Mouse (Mus musculus) hindbrain, embryonic 16.5 days (tissue): ENCODE measurements at regions not wholly inside any gene's neighbourhood (a gene's known extent, or its start where the extent isn't known, plus 50 kb on each side); places are given as distances from the start of the nearest gene placed in this dataset.

Source experiments
- ATAC-seq: fragments of 200-750 bp; cut with Nextera tagmentation; 2 replicates; pipeline ENCODE4 v1.8.0; 2017; ENCODE audit warnings: moderate TSS enrichment, moderate library complexity
- H3K27ac ChIP-seq: fragments of 300-500 bp; sonication (generic); 2 replicates; pipeline ENCODE4 v1.5.1; 2014; ENCODE audit warnings: low read depth, mild to moderate bottlenecking, control low read depth, low read length, moderate library complexity
- H3K27me3 ChIP-seq: fragments of 300-500 bp; sonication (generic); replicated peaks from 2 replicates; pipeline ENCODE4 v1.6.1; 2014; ENCODE audit warnings: low read length; ENCODE audit not compliant: control insufficient read depth, insufficient read depth
- H3K36me3 ChIP-seq: fragments of 300-500 bp; sonication (generic); 2 replicates; pipeline ENCODE4 v1.6.1; 2014; ENCODE audit warnings: mild to moderate bottlenecking, low read length, moderate library complexity, mixed read lengths; ENCODE audit not compliant: control insufficient read depth, insufficient read depth
- H3K4me1 ChIP-seq: fragments of 300-500 bp; sonication (generic); 2 replicates; pipeline ENCODE4 v1.6.1; 2014; ENCODE audit warnings: low read depth, low read length; ENCODE audit not compliant: control insufficient read depth, insufficient read depth
- H3K4me2 ChIP-seq: fragments of 300-500 bp; sonication (generic); 2 replicates; pipeline ENCODE4 v1.6.1; 2014; ENCODE audit warnings: mild to moderate bottlenecking, low read length, control low read depth, moderate library complexity
- H3K4me3 ChIP-seq: fragments of 300-500 bp; sonication (generic); 2 replicates; pipeline ENCODE4 v1.5.1; 2014; ENCODE audit warnings: mild to moderate bottlenecking, low read length, control low read depth, moderate library complexity
- H3K9ac ChIP-seq: fragments of 300-500 bp; sonication (generic); 2 replicates; pipeline ENCODE4 v1.6.1; 2014; ENCODE audit warnings: low read depth, mild to moderate bottlenecking, control low read depth, low read length, moderate library complexity
- H3K9me3 ChIP-seq: fragments of 300-500 bp; sonication (generic); 2 replicates; pipeline ENCODE4 v1.6.1; 2014; ENCODE audit warnings: mild to moderate bottlenecking, low read length, moderate library complexity; ENCODE audit not compliant: control insufficient read depth
- WGBS: fragments of 180-500 bp; shearing (Covaris S2); extraction: QIAGEN DNeasy Blood & Tissue Kit; methylation state at CpG from one replicate; pipeline ENCODE4 v1.1.7; 2014; 5-methylcytosine and 5-hydroxymethylcytosine counted together

- H3K4me1 ChIP-seq = peaks cover 9% of the 10 kb centered on the region
- peak overlapping the region; percentile 46 for H3K4me2 ChIP-seq
- H3K36me3 ChIP-seq = no peaks in the 10 kb centered on the region
- 15% methylated on average over 22 of the region's 22 CpGs for WGBS
- no peak for ATAC-seq
- H3K27ac ChIP-seq = no peak overlapping the region
- peak overlapping the region; percentile 10; the same call in 1 of the 2 replicates for H3K4me3 ChIP-seq
- H3K9me3 ChIP-seq = no peaks in the 10 kb centered on the region
- H3K9ac ChIP-seq = no peak overlapping the region
- peaks cover 7% of the 10 kb centered on the region for H3K27me3 ChIP-seq
Observed at GRCm38 (mm10) chr8:12162921-12163705, 115.5 kb upstream of the A230072I06Rik start.

- peak overlapping the region; percentile 51 for H3K9ac ChIP-seq
- ATAC-seq = peak; percentile 51; the same call in 1 of the 2 replicates
Observed at GRCm38 (mm10) chr8:12165487-12166152, 113.0 kb upstream of the A230072I06Rik start.

GRCm38 (mm10) chr8:12171788-12172187 lies 106.8 kb upstream of the A230072I06Rik start:
- Histone ChIP-seq H3K9me3 (no peaks in the 10 kb centered on the region), H3K36me3 (no peaks in the 10 kb centered on the region), H3K27ac (no peak overlapping the region), H3K9ac (no peak overlapping the region), H3K4me2 (0 out of 2 replicates have a peak overlapping the region, but pooled peaks have one; percentile 3), H3K27me3 (0 out of 2 replicates have a peak, but pooled peaks cover 2% of the 10 kb centered on the region), H3K4me3 (no peak overlapping the region), H3K4me1 (peaks cover 8% of the 10 kb centered on the region; the same call in 1 of the 2 replicates)
- WGBS = 40% methylated on average over 12 of the region's 12 CpGs
- no peak for ATAC-seq

More at GRCm38 (mm10) chr8:12165487-12166152, 113.0 kb upstream of the A230072I06Rik start:
- H3K36me3 ChIP-seq = no peaks in the 10 kb centered on the region
- H3K4me3 ChIP-seq = no peak overlapping the region
- peak overlapping the region; percentile 37 for H3K4me2 ChIP-seq
- peak overlapping the region; percentile 51 for H3K27ac ChIP-seq
- peaks cover 7% of the 10 kb centered on the region for H3K27me3 ChIP-seq
- WGBS = 14% methylated on average over 23 of the region's 23 CpGs
- H3K9me3 ChIP-seq = no peaks in the 10 kb centered on the region
- peaks cover 9% of the 10 kb centered on the region for H3K4me1 ChIP-seq

GRCm38 (mm10) chr8:12175496-12175895 lies 103.1 kb upstream of the A230072I06Rik start:
- H3K4me1 ChIP-seq = peaks cover 8% of the 10 kb centered on the region; the same call in 1 of the 2 replicates
- no peaks in the 10 kb centered on the region for H3K9me3 ChIP-seq
- H3K4me3 ChIP-seq = no peak overlapping the region
- H3K27ac ChIP-seq = no peak overlapping the region
- H3K4me2 ChIP-seq = 0 out of 2 replicates have a peak overlapping the region, but pooled peaks have one; percentile 1
- ATAC-seq = peak; percentile 44; the same call in 1 of the 2 replicates
- 40% methylated on average over 13 of the region's 13 CpGs for WGBS
- no peaks in the 10 kb centered on the region for H3K36me3 ChIP-seq
- no peak overlapping the region for H3K9ac ChIP-seq
- 0 out of 2 replicates have a peak, but pooled peaks cover 2% of the 10 kb centered on the region for H3K27me3 ChIP-seq

- WGBS = 67% methylated on average over 4 of the region's 4 CpGs
- Histone ChIP-seq H3K27me3 (peaks cover 4% of the 10 kb centered on the region), H3K4me2 (no peak overlapping the region), H3K9ac (no peak overlapping the region), H3K36me3 (no peaks in the 10 kb centered on the region), H3K9me3 (no peaks in the 10 kb centered on the region), H3K27ac (no peak overlapping the region), H3K4me1 (peaks cover 6% of the 10 kb centered on the region; the same call in 1 of the 2 replicates), H3K4me3 (no peak overlapping the region)
- no peak for ATAC-seq
Observed at GRCm38 (mm10) chr8:12184666-12185065, 94.0 kb upstream of the A230072I06Rik start.

- peaks cover 6% of the 10 kb centered on the region; the same call in 1 of the 2 replicates for H3K4me1 ChIP-seq
- no peaks in the 10 kb centered on the region for H3K36me3 ChIP-seq
- no peak overlapping the region for H3K9ac ChIP-seq
- no peak overlapping the region for H3K4me2 ChIP-seq
- H3K4me3 ChIP-seq = no peak overlapping the region
- no peak overlapping the region for H3K27ac ChIP-seq
- peaks cover 4% of the 10 kb centered on the region for H3K27me3 ChIP-seq
- ATAC-seq = no peak; the same call in 1 of the 2 replicates
- WGBS = 98% methylated on average over 3 of the region's 3 CpGs
- no peaks in the 10 kb centered on the region for H3K9me3 ChIP-seq
Observed at GRCm38 (mm10) chr8:12187366-12187765, 91.3 kb upstream of the A230072I06Rik start.

GRCm38 (mm10) chr8:12188451-12188850 lies 90.2 kb upstream of the A230072I06Rik start:
- H3K4me3 ChIP-seq = no peak overlapping the region
- peaks cover 3% of the 10 kb centered on the region for H3K27me3 ChIP-seq
- H3K27ac ChIP-seq = no peak overlapping the region
- WGBS = 53% methylated on average over 5 of the region's 5 CpGs
- H3K9ac ChIP-seq = no peak overlapping the region
- H3K36me3 ChIP-seq = no peaks in the 10 kb centered on the region
- peaks cover 6% of the 10 kb centered on the region; the same call in 1 of the 2 replicates for H3K4me1 ChIP-seq
- no peak for ATAC-seq
- no peak overlapping the region for H3K4me2 ChIP-seq
- no peaks in the 10 kb centered on the region for H3K9me3 ChIP-seq

GRCm38 (mm10) chr8:12188960-12189359 lies 89.7 kb upstream of the A230072I06Rik start:
- Histone ChIP-seq H3K36me3 (no peaks in the 10 kb centered on the region), H3K27ac (no peak overlapping the region), H3K9me3 (no peaks in the 10 kb centered on the region), H3K4me3 (no peak overlapping the region), H3K4me2 (no peak overlapping the region), H3K9ac (no peak overlapping the region), H3K4me1 (peaks cover 6% of the 10 kb centered on the region; the same call in 1 of the 2 replicates), H3K27me3 (peaks cover 3% of the 10 kb centered on the region)
- ATAC-seq = no peak
- WGBS = 63% methylated on average over 4 of the region's 4 CpGs

GRCm38 (mm10) chr8:12192006-12192405 lies 86.6 kb upstream of the A230072I06Rik start:
- H3K4me3 ChIP-seq = no peak overlapping the region
- ATAC-seq = no peak
- 22% methylated on average over 8 of the region's 8 CpGs for WGBS
- no peaks in the 10 kb centered on the region for H3K36me3 ChIP-seq
- no peak overlapping the region for H3K27ac ChIP-seq
- H3K4me2 ChIP-seq = no peak overlapping the region
- peaks cover 6% of the 10 kb centered on the region; the same call in 1 of the 2 replicates for H3K4me1 ChIP-seq
- H3K9ac ChIP-seq = no peak overlapping the region
- H3K9me3 ChIP-seq = no peaks in the 10 kb centered on the region
- H3K27me3 ChIP-seq = peaks cover 3% of the 10 kb centered on the region
